Mouse (Mus musculus) left cerebral cortex, postnatal 36 days (tissue): ENCODE data around the gene Flt1. TPM values are rescaled to one million over a fixed set of nuclear protein-coding genes. Genes with fewer than 3 reads are reported as not detected.
"Not testable (repeated sequence)": the region's sequence is repeated elsewhere in the genome, so short reads cannot be mapped to it uniquely, and the experiment has no call there.

Experiments
- DNase-seq, 2 experiments: peaks; one replicate each; pipeline ENCODE4 v3.0.0; 2021 to 2022; ENCODE audit warnings: low spot score in 2 of 2, mixed read lengths in 1 of 2
- intact Hi-C: fragments of 180-260 bp; cut with DNase I; formaldehyde crosslinking; loops from one replicate; pipeline ENCODE4 v1.15.1; 2025
- total RNA-seq, 2 experiments: library from RNA; stranded (reverse); gene quantifications; 2 replicates each; pipeline ENCODE4 v1.2.3; 2021

The Flt1 gene
- total RNA-seq, 2 experiments from 2014 or later = 30.5 to 41.9 TPM

- DNase-seq = no peak
- intact Hi-C loops = no loop called here
Observed at GRCm38 (mm10) chr5:147626944-147627343, 98.9 kb downstream of the Flt1 start.

- intact Hi-C loops = no loop called here
- no peak for DNase-seq
Observed at GRCm38 (mm10) chr5:147623747-147624146, 102.1 kb downstream of the Flt1 start.

DNA sequence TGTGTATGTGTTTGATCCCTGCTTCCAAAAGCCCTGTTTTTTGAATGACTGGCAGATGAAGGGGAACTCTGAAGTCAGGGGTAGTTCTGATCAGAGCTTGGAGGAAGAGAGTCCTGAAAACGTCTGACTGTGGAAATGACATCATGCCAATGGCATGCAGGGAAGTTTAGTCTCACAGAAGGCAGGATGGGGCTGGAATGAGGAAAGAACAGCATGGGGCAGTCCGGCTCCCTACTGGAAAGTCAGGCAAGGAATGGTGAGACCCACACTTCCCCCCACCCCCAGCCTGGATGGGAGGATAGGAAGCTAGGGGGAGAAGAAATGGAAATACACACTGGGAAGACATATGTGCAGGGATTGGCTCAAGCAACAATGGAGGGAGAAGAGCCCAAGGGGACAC is 105.6 kb downstream of the Flt1 start:
- DNase-seq = no peak
- intact Hi-C loops = loop anchor here (1.0 kb wide), 1 partner anchor 34 kb away; no protein-coding TSS in a partner anchor

- intact Hi-C loops = no loop called here
- no peak for DNase-seq
Observed at GRCm38 (mm10) chr5:147618243-147618642, 107.6 kb downstream of the Flt1 start.

DNA sequence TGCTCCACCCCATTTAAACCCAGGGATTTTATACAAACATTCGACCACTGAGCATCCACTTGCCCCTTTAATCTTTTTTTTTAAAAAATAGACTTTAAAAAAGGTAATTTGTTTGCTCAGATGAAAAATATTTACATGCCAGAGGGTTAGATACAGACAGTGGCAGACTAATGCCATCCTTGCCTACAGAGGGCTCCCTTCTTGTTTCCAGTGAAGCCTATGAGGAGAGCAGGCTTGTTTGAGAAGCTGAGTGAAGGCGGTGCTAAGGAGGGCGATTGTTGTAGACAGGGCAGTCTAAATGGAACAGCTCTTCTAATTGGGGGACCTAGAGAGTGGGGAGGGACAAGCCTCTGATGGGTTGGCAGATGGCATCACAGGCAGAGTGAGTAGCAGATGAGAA is 109.4 kb downstream of the Flt1 start:
- intact Hi-C loops = no loop called here
- no peak for DNase-seq

GRCm38 (mm10) chr5:147614659-147615058 is 111.2 kb downstream of the Flt1 start:
- intact Hi-C loops = no loop called here
- no peak for DNase-seq

GRCm38 (mm10) chr5:147611348-147611747 is 114.5 kb downstream of the Flt1 start:
- intact Hi-C loops, DNase-seq: not testable (repeated sequence)

DNA sequence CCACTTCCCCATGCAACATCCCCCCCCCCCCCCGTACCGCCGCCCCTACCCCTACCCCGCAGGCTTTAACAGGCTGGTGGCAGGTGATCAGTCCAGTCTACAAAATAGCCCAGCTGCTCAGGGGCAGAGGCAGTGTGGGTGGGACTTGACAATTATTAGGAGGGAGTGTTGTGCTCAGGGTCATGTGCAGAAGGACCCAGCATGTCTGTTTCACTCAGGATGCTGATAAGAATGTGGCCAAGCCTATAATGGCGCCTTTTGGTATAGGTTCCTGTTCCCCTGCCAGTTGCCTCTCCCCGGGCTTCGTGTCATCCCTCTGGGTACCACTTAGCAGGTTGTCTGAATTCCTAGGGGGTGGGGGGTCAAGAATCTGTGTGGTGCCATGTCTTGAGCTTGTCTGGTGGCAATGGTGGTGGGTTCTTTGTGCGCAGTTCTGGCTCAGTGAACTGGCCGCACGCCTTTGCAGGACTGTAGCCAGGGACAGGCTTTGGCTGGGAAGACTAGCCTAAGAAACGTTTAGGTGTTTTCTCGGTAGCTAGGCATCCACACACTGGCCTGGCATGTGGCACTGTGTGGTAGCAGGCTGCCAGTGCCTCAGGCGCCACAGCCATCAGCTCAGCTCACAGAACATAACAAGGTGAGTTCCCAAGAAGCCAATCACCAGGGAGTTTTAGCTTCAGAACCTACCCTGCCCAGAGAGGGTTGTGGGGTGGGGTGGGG is 118.4 kb downstream of the Flt1 start:
- DNase-seq = no peak
- intact Hi-C loops = no loop called here

DNA sequence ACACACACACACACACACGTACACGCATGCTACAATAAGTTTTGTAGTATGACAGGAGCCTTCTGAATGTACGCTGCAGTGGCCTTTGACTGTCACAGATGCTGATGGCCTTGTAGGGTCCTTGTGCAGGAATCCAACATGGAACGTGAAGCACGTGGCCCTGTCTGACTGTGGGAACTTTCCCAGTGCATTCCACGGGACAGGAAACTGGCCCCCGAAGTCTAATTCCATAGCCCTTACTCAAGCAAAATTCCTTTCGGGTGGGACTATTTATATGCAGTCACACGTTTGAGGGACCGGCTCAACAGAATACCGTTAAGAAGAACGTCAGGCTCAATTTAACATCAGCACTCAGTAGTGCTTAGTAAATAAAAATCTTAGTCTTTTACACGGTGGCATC is 119.1 kb downstream of the Flt1 start:
- intact Hi-C loops = no loop called here
- no peak for DNase-seq

- intact Hi-C loops = no loop called here
- no peak for DNase-seq
Observed at GRCm38 (mm10) chr5:147601460-147602360, 124.1 kb downstream of the Flt1 start.

DNA sequence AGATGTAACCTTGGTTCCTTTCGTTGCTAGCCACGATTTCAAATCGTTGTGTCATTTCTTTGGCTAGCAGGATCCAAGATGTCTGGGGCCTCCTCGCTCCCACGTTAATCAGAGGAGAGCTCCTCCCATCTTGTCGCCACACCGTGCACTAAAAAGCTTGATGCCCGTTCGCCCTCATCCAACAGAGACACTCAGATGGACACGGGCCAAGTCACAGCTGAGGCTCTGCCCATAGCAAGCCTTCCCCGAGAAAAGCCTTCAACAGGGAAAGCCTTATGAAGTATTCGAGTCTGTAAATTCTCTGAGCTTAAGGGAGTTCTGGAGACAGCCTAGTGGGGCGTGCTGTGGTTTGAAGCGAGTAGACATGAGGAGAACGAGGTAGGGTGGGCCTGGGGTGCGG is 128.0 kb downstream of the Flt1 start:
- intact Hi-C loops = no loop called here
- DNase-seq = no peak

- intact Hi-C loops = loop anchor here (10.0 kb wide), 1 partner anchor 355 kb away; no protein-coding TSS in a partner anchor
Observed at GRCm38 (mm10) chr5:147589814-147590213, 136.0 kb downstream of the Flt1 start.

DNA sequence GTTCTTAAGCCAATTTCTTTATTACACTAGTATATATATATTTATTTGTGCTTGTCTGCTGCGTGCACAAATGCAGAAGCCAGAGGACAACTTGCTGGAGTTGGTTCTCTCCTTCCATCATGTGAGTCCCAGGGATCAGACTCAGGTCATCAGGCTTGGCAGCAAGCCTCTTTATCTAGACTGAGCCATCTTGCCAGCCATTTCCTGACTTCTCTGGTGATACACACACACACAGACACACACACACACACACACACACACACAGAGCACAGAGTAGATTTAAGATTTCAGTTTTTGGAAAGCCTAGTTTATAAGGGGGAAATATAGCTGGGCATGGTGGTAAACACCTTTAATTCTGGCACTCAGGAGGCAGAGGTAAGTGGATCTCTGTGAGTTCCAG is 140.7 kb downstream of the Flt1 start:
- no peak for DNase-seq
- intact Hi-C loops = loop anchor here (2.0 to 10.0 kb wide), 2 partner anchors 264 to 360 kb away; no protein-coding TSS in a partner anchor

More at GRCm38 (mm10) chr5:147589814-147590213, 136.0 kb downstream of the Flt1 start:
- DNase-seq = peak in 1 of 2 experiments; percentile 10

GRCm38 (mm10) chr5:147584648-147585047 is 141.2 kb downstream of the Flt1 start:
- intact Hi-C loops = loop anchor here (2.0 to 10.0 kb wide), 2 partner anchors 264 to 360 kb away; no protein-coding TSS in a partner anchor
- no peak for DNase-seq

DNA sequence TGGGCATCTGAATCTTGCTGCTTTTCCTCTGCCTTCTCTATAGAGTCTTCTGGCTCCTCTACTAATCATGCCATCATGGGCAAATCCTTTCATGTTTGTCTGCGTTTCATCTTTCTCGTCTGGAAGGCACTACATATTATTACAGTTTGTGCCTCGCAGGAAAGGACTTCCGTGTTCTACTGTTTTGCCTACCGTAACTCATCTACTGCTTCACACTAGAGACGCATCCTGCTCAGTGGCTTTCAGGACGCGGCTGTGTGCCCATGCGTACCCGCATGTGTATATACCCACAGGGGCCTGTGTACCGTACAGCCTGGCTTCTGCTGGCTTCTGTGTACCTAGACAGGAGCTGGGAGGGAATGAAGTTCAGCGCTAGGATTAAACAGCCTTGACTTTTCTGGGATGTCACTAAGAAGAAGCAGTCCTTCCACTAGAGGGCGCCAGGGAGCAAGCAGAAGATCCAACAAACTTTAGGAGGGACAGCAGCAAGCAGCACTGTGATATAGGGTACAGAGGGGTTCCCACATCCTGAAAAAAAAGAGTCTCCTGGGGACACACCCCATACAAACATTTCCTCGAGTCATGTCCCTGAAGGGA is 142.0 kb downstream of the Flt1 start:
- intact Hi-C loops = loop anchor here (2.0 to 10.0 kb wide), 2 partner anchors 265 to 361 kb away; no protein-coding TSS in a partner anchor

DNA sequence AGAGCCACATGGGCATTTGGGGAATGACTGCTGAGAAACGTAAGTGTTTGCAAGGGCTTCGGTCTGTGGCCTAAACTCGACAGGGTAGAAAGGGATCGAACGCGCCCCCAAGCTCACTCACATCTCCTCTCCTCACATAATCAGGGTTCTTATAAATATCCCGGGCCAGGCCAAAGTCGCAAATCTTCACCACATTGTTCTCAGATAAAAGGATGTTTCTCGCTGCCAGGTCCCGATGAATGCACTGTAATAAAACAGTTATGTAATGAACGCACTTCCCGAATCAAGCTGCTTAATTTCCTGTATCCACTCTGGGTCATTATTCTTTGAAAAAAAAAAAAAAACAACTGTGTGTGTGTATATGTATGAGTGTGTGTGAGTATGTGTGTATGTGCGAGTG is 145.6 kb downstream of the Flt1 start:
- intact Hi-C loops = loop anchor here (10.0 kb wide), 1 partner anchor 365 kb away; no protein-coding TSS in a partner anchor
- DNase-seq = no peak

More for the DNA sequence above, 142.0 kb downstream of the Flt1 start:
- peak; percentile 61 to 71 for DNase-seq

- intact Hi-C loops = loop anchor here (10.0 kb wide), 1 partner anchor 365 kb away; no protein-coding TSS in a partner anchor
- DNase-seq = no peak
Observed at GRCm38 (mm10) chr5:147579691-147580090, 146.1 kb downstream of the Flt1 start.

DNA sequence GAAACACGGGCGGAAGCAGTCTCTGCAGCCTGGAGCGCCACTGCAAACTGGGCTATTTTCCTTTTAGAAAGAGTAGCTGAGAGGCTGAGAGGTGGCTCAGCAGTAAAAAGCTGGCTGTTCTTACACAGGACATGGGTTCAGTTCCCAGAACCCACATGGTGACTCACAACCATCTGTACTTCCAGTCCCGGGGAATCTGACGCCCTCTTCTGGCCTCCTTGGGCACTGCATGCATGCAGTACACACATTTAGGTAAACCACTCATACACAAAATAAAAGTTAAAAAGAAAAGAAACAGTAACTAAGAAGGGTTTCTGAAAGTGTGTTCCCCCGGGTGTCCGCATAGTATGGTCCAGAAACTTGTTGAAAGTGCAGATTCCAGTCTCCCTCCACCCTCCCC is 146.7 kb downstream of the Flt1 start:
- intact Hi-C loops = no loop called here
- DNase-seq = no peak

DNA sequence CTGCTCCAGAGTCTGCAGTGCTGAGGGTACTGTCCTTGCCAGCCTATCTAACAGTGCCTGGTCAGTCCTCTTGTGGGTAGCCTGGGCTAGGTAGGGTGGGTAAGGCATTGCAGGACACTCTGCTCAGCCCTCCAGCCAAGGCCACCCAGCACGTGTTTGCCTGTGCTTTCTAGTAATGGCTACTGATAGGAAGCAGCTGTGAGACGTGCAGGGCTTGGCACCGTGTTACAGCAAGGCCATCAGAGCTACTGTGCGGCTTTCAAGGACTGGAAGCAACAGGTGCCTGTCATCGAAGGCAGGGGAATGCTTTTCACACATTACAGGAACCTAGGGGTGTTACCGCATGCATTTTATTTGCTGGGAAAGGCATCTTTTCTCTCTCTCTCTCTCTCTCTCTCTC is 148.8 kb downstream of the Flt1 start:
- no peak for DNase-seq
- intact Hi-C loops = no loop called here

DNA sequence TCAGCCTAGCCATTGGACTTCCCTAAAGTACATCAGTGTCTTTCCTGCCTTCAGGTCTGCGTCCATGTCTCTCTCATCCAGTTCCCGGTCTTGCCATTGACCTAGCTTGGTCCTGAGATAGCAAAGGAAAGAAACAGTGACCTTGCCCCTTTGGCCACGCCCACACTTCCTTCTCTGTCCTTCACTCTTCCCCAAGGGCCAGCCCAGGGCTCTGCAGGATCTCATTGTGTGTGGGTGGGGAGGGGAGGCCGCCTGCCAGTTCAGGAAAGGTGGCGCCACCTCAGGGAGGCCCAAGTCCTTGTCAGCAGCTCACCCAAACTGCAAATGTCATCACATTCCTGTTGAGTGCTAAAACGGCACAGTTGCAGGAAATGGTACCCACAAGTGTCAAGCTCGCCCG is 151.3 kb downstream of the Flt1 start:
- DNase-seq = no peak

More for the DNA sequence above, 151.3 kb downstream of the Flt1 start:
- intact Hi-C loops = no loop called here
